Mouse (Mus musculus) adrenal gland, adult 2 months (tissue): ENCODE data around the gene Taco1. TPM values are rescaled to one million over a fixed set of nuclear protein-coding genes. Genes with fewer than 3 reads are reported as not detected.
"Not testable (repeated sequence)": the region's sequence is repeated elsewhere in the genome, so short reads cannot be mapped to it uniquely, and the experiment has no call there.

Experiments used
- DNase-seq: peaks from one replicate; pipeline ENCODE4 v3.0.0; 2021
- polyA plus RNA-seq: library from polyadenylated mRNA; depleted of rRNA; stranded (reverse); fragments of >200 nt; gene quantifications from 2 replicates; pipeline ENCODE4 v1.2.3, GENCODE M21; 2012; rRNA removed
- total RNA-seq, 2 experiments: library from RNA; stranded (reverse); gene quantifications; 2 replicates each; pipeline ENCODE4 v1.2.3; 2021

The Taco1 gene
- total and polyA plus RNA-seq, 3 experiments = 17.4 to 37.8 (median 25.8) TPM

DNA sequence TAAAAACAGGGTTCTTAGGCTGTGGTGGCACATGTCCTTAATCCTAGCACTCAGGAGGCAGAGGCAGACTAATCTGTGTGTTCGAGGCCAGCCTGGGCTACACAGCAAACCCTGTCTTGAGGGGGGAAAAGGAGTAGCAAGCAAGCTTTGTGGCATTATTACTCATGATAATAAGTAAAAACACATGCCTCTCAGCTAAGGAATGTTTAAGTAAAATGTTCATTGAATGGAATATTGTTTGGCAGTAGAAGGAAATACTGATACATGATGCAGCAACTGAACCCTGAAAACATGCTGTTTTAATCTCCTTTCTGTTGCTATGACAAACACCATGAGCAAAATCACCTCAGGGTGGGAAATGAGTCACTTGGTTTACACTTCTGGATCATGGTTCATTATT, 4.5 kb upstream of the Taco1 start:
- DNase-seq = no peak

DNA sequence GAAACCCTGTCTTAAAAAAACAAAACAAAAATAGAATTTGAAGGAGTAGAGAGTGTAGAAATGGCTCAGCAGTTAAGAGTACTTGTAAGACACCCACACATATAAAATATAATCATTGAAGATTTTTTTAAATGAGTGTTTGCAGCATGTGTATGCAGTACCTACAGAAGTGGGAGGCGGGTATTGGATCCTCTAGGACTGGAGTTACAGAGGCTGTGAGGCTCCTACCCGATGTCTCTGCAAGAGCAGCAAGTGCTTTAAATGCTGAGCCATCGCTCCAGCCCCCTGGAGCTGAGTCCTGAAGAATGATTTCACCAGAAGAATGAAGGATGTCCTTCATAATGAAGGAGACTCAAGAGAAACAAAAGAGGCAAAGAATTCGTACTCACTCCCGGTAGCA, 2.1 kb upstream of the Taco1 start:
- DNase-seq = no peak

DNA sequence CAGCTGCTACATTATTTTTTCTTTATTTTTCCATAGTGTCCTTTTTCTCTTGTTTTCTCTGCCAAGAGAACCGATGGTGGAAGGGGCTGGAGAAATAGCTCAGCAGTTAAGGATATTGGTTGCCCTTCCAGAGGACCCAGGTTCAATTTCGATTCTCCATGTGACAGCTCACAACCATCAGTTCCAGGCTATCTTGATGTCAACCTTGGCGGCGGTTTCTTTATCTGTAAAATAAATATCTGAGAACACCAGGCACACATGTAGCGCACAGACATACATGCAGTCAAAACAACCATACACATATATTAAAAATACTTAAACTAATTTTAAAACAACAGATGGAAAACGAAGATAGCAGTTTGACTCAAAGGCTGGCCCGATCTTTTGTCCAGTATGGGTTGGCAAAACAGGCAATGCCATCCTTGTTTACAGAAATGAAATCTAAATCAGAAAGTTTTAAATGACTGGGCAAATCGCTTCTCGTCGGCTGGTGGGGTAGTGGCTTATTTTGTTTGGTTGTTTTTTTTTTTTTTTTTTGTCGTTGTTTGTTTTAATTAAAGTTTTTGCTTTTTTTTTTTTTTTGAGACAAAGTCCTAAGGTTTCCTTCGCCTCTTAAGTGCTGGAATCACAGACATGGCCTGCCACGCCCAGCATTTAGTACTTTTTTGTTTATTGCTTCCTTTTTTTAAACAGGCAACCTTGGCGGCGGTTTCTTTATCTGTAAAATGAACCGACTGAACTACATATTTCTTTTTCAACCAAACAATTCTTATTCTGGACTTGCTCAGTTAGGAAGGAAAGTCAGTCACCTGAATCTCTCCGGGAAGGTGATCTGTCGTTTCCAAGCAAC, 563 bp upstream of the Taco1 start:
- DNase-seq = no peak

DNA sequence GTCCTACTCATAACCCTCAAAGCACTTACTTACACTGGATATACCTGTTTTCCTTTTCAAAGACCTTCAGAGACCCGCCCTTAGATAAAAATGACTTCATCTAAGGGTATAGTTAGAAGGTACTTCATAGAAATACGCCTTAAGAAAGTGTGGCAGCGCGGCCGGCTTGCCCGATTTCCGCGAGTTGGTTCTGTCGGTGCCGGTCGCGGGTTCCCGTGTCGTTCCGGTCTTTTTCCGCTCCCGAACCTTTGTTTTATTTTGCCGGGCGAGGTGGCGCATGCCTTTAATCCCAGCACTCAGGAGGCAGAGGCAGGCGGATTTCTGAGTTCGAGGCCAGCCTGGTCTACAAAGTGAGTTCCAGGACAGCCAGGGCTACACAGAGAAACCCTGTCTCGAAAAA, 755 bp downstream of the Taco1 start:
- DNase-seq = not testable (repeated sequence)

DNA sequence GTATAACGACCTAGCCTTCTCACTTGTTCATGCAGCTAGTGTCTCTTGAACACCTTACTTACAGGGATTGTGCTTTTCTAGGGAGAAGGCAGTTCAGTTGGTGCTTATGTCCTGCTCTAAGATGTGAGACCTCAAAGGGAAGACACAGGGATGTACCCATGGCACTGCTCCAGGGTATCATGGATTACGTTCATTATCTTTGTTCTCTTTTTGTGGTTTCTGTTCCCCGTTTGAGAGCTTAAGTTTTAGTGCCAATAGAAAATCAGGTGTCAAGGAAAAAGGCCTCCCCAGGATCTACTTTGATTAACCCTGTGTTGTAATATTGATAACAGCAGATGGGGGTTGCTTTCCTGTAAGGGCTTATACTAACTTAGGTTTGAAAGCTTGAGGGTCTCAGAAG, 7.9 kb downstream of the Taco1 start:
- DNase-seq = no peak

DNA sequence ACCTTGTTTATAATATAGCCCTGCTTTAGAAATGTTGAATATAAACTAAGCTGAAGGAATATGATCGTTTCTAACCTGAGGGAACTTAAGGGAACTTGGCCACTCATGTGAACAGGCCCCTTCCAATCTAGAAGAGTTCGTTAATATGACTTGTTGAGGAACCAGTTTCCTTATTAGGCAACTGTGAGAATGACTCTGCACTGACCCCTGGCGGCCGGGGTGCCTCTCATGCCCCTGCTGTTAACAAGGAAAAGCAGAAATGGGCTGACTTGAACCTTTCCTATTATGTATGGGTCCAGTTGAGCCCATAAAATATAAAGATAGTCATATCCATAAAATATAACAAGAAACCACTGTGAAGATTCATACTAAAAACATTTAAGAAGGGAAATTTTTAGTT, 10.5 kb downstream of the Taco1 start:
- peak; percentile 71 for DNase-seq

DNA sequence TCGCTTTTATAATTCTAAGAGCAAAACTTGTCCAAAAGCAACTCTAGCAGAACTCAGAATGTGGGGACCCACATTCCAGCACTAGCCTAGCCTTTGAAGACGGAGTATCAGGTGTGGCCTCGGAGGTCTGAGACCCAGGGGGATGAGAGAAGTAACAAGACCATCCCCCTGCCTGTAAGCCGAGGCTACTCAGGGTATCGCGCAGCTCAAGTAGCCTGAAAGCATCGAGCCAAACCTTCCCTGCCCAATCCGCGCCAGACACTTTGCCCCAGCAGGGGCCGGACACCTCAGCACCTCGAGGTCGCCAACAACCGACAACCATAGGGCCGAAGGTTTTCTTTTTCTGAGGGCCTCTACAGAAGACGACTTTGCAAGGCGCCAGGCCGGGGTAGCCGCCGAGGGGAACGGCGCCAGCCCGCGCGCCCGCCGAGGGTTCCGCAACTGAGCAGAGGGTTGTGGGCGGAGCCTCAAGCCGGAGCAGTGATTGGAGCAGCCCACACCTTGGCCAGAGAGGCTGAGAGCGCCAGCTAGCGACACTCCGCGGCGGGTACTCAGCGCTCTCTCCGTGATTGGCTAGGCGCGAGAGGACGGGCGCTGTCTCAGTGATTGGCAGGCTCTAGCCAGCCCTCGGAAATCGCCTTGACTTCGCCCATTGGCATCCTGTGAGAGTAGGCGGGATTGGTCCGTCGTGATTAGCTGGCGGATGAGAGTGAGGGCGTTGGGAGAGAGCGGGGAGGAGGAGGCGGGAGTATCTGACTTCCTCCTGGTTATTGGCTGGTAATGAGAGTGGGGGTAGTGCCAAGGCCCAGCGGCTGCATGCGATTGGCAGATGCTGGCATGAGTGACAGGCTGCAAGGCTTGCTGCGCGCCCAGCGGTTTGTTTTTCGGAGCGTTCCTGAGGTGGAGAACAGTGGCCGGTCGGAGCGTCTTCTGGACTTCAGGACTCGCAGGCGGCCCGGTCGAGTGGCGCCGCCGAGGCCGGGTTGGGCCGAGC, 18.1 kb downstream of the Taco1 start, which contains the start of gene Map3k3:
TSS of gene Map3k3 (plus strand) at position 906 of the 994 bp plus-strand sequence.
- DNase-seq = peak; percentile 99

DNA sequence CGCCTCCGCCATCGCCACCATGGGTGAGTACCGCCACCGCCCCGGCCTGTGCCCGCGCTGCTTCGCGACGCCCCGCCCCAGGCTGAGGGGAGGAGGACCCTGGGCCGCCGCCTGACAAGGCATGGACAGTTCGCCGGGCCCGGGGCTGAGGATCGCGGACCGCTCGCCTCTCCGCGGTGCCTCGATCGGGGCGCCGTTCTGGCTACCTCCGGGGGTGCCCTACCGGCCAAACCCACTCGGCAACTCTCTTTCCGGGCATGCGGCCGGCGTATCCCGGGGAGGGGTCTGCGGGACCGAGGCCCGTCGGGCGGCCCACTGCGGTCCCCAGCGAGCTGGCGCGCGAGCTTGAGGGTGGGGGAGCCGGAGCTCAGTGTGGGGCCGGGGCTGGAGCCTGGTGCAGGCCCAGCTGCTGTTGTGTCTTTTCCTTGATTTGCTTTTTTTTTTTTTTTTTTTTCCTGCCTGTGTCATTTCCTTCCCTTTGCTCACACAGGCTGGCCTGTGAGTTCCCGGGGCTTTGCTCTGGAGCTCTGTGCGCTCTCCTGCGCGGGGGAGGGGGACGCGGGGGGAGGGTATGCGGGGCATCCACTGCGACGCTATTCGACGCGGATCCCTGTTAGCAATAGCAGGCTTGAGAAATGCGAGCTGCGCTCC, 19.2 kb downstream of the Taco1 start:
- DNase-seq = peak; percentile 92

DNA sequence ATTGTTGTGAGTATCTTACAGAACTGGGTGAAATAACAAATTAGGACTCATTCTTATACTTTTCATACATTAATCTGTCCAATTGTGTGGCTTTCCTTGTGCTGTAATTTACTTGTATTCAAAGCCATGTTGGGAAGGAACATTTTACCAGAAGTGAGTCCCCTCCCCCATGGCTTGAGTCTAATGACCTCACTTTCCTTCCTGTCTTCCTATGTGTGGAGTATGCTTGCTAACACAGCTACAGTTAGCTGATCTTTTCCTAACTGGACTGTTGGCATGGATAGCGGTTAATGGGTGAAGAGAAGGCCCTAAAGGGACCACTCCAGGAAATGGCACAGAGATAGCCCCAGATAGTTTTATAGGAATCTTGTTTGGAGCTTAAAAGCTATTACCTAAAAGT, 32.4 kb downstream of the Taco1 start:
- no peak for DNase-seq

DNA sequence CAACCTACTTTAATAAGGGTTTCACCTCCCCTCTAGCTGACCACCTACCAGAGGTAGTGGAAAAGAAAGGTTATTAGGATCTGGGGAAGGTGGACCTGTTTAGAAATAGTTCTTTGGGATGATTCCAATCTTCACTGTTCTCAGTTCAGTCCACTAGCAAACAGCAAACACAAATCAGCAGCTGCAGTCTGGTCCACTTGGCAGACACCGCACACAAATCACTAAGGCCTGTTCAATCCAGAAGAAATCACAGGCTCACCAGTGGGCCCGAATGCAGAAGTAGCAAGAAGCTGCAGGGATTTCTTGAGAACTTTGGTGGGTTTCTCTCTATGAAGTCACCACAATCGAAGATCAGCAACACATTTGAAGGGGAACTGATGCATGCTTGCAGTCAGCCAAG, 37.0 kb downstream of the Taco1 start:
- DNase-seq = no peak

DNA sequence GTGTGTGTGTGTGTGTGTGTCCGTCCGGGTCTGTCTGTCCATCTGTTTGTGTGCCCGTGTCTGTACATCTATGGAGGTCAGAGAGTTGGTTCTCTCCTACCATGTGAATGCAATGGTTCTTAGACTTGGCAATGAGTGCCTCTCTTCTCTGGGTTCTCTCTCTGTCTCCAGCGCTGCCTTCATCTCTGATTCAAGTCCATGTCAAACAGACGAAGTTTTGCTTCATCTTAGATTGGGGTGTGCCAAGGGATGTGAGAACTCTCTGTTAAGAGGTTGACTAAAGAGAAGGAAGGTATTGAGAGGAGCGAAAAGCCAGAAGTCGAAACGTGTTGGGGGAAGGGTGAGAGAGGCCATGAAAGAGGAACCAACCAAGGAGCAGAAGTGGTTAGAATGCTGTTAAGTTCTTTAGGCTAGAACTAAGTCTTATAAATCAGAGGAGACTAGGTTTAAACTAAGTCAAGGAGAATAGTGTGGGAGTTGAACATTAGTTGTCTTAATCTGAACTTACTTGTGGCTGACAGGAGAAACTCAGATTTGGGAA, 40.3 kb downstream of the Taco1 start:
- no peak for DNase-seq

DNA sequence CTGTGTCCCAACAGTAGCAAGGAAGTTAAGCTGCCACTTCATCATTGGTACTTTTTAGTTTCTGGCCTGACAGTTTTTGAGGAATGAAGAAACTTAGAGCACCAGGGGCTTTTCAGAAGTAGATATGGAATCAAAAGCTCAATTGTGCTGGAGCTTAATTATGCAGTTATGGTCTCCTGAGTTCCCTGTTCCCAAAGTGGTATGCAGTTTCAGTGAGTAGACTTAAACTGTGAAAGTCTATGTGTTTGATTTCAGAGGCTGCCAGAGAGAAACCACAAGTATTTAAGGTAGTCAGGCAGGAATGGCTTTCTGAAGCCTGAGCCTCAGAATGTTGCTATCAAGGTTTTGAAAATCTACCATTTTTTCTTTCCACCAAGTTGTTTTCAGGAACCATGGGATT, 45.8 kb downstream of the Taco1 start:
- DNase-seq = no peak

DNA sequence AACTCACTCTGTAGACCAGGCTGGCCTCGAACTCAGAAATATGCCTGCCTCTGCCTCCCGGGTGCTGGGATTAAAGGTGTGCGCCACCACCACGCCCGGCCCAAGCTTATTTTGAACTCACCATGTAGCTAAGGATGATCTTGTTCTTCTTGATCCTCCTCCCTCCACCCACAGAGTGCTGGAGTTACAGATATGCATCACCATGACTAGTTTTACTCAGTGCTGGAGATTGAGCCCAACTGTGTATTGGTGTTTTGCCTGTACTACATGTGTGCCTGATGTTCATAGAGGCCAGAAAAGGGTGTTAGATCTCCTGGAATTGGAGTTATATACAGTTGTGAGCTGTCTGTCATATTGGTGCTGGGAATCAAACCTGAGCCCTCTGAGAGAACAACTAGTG, 56.4 kb downstream of the Taco1 start:
- DNase-seq = no peak

DNA sequence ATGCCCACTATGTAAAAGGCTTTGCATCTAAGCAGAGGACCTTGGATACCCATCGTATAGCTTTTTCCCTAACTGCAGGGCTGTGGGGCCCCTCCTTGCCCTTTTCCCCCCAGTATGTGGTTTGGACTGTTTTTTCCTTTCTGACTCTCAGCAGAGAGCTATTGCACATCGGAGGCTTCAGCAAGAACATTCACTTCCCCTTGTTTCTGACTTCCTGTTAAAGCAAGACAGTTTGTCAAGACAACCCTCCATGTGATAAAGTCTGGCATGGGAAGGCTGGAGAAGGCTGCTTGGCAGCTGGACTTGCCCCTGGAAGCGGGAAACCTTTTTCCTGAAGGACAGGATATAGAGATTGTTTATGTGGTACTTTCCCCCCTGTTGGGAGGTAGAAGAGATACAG, 56.9 kb downstream of the Taco1 start:
- DNase-seq = peak; percentile 22

Other genes with a start within 250 kb of the Taco1 start
- 100 to 1,000 TPM; 103 to 236 TPM for gene Cyb561, start 112.7 kb upstream of the Taco1 start, total RNA-seq
- 127 and 140 TPM in 2 replicates for gene Cyb561, start 112.7 kb upstream of the Taco1 start, polyA plus RNA-seq
- gene Ace, start 98.1 kb upstream of the Taco1 start, total RNA-seq = 10 to 100 TPM in 1 of 2 experiments, 1 to 10 TPM in 1; 9.3 to 15.9 TPM
- gene Ace, start 98.1 kb upstream of the Taco1 start, polyA plus RNA-seq = 8.3 and 11.8 TPM in 2 replicates
- not detected for gene Ace3, start 71.4 kb upstream of the Taco1 start, total RNA-seq
- gene Ace3, start 71.4 kb upstream of the Taco1 start, polyA plus RNA-seq = not detected in 2 replicates
- under 1 TPM; 0.07 to 0.14 TPM for gene Kcnh6, start 57.9 kb upstream of the Taco1 start, total RNA-seq
- gene Kcnh6, start 57.9 kb upstream of the Taco1 start, polyA plus RNA-seq = 0.46 and 0.48 TPM in 2 replicates
- gene Dcaf7, start 29.2 kb upstream of the Taco1 start, total RNA-seq = 10 to 100 TPM; 39.6 to 57.8 TPM
- gene Dcaf7, start 29.2 kb upstream of the Taco1 start, polyA plus RNA-seq = 80.6 and 81.8 TPM in 2 replicates
- 10 to 100 TPM; 32.0 to 39.7 TPM for gene Map3k3, start 18.6 kb downstream of the Taco1 start, total RNA-seq
- 19.9 and 20.8 TPM in 2 replicates for gene Map3k3, start 18.6 kb downstream of the Taco1 start, polyA plus RNA-seq
- gene Gm10840, start 94.8 kb downstream of the Taco1 start, total RNA-seq = not detected
- gene Gm10840, start 94.8 kb downstream of the Taco1 start, polyA plus RNA-seq = not detected in 2 replicates
- gene Limd2, start 94.8 kb downstream of the Taco1 start, total RNA-seq = 10 to 100 TPM in 1 of 2 experiments, 1 to 10 TPM in 1; 9.5 to 17.1 TPM
- 18.1 and 20.0 TPM in 2 replicates for gene Limd2, start 94.8 kb downstream of the Taco1 start, polyA plus RNA-seq
- gene Strada, start 136.1 kb downstream of the Taco1 start, total RNA-seq = 10 to 100 TPM; 14.9 to 16.1 TPM
- 18.8 and 20.6 TPM in 2 replicates for gene Strada, start 136.1 kb downstream of the Taco1 start, polyA plus RNA-seq
- gene Ccdc47, start 150.3 kb downstream of the Taco1 start, total RNA-seq = 100 to 1,000 TPM; 104 to 112 TPM
- 5.6 and 9.5 TPM in 2 replicates for gene Ccdc47, start 150.3 kb downstream of the Taco1 start, polyA plus RNA-seq
- gene Ddx42, start 150.9 kb downstream of the Taco1 start, total RNA-seq = 10 to 100 TPM; 46.6 to 51.0 TPM
- gene Ddx42, start 150.9 kb downstream of the Taco1 start, polyA plus RNA-seq = 7.0 and 9.2 TPM in 2 replicates
- gene Ftsj3, start 190.0 kb downstream of the Taco1 start, total RNA-seq = 10 to 100 TPM; 49.8 to 53.1 TPM
- 16.2 and 22.5 TPM in 2 replicates for gene Ftsj3, start 190.0 kb downstream of the Taco1 start, polyA plus RNA-seq
- gene Psmc5, start 190.1 kb downstream of the Taco1 start, total RNA-seq = 100 to 1,000 TPM; 138 to 164 TPM
- gene Psmc5, start 190.1 kb downstream of the Taco1 start, polyA plus RNA-seq = 12.4 and 12.9 TPM in 2 replicates
- 10 to 100 TPM; 64.5 to 80.6 TPM for gene Smarcd2, start 206.9 kb downstream of the Taco1 start, total RNA-seq
- 112 and 121 TPM in 2 replicates for gene Smarcd2, start 206.9 kb downstream of the Taco1 start, polyA plus RNA-seq
- under 1 TPM; 0.10 to 0.26 TPM for gene Tcam1, start 210.6 kb downstream of the Taco1 start, total RNA-seq
- not detected in 2 replicates for gene Tcam1, start 210.6 kb downstream of the Taco1 start, polyA plus RNA-seq
- gene Gh, start 235.8 kb downstream of the Taco1 start, total RNA-seq = not detected
- not detected in 2 replicates for gene Gh, start 235.8 kb downstream of the Taco1 start, polyA plus RNA-seq
- under 1 TPM; 0.79 to 0.81 TPM for gene Cd79b, start 248.7 kb downstream of the Taco1 start, total RNA-seq
- 0.93 and 1.1 TPM in 2 replicates for gene Cd79b, start 248.7 kb downstream of the Taco1 start, polyA plus RNA-seq